Mouse (Mus musculus) hematopoietic stem cell, adult 5-6 weeks (primary cell): Measurements from ENCODE around the gene Cyp26a1. TPM values are rescaled to one million over a fixed set of nuclear protein-coding genes. Genes with fewer than 3 reads are reported as not detected.

ENCODE experiments used
- ATAC-seq, 2 experiments: fragments of 125-278 bp in 1 of 2; replicated peaks in 1 of 2; 2 replicates each; pipeline ENCODE4 v1.8.0; 2016 to 2017; ENCODE audit warnings: inconsistent platforms in 2 of 2, mild to moderate bottlenecking in 2 of 2, moderate number of reproducible peaks in 2 of 2, low read depth in 1 of 2, moderate TSS enrichment in 1 of 2; ENCODE audit not compliant: low FRiP score in 2 of 2, poor library complexity in 2 of 2, severe bottlenecking in 2 of 2, insufficient read depth in 1 of 2, low TSS enrichment in 1 of 2
- total RNA-seq: library from RNA; stranded (forward); fragments of 172-1452, 232-1000 nt; gene quantifications from 2 replicates; pipeline ENCODE4 v1.2.3, GENCODE M21; 2017

The Cyp26a1 gene
- total RNA-seq, 1 experiment from 2014 or later = not detected

- ATAC-seq = no peak
These were observed 41.0 kb downstream of the Cyp26a1 start for GRCm38 (mm10) chr19:37738575-37738974.

- ATAC-seq = peak; percentile 43 to 56
These were observed 42.4 kb downstream of the Cyp26a1 start for GRCm38 (mm10) chr19:37740043-37740442.

Other genes with a start within 250 kb of the Cyp26a1 start
- gene Exoc6, start 147.4 kb upstream of the Cyp26a1 start, total RNA-seq = 101 and 116 TPM in 2 replicates
- not detected in 2 replicates for gene Cyp26c1, start 12.2 kb upstream of the Cyp26a1 start, total RNA-seq